Mouse (Mus musculus): ENCODE measurements around the gene Selenon. TPM values are rescaled to one million over a fixed set of nuclear protein-coding genes. Genes with fewer than 3 reads are reported as not detected.

The Selenon gene
- polyA plus RNA-seq, 1 experiment from 2014 or later: 9.3 TPM

GRCm38 (mm10) chr4:134557626-134558249 lies 5.8 kb upstream of the Selenon start:
- ATAC-seq: no peak

GRCm38 (mm10) chr4:134555956-134556580 lies 4.1 kb upstream of the Selenon start:
- Histone ChIP-seq H3K27ac (no peak overlapping the region), H3K36me3 (ENCODE audit: poor library complexity, severe bottlenecking) (no peaks in the 10 kb centered on the region), H3K9me3 (replicated peaks) (no peaks in the 10 kb centered on the region), H3K9ac (no peak overlapping the region), H3K4me2 (no peak overlapping the region), H3K4me1 (peaks cover 16% of the 10 kb centered on the region), H3K4me3 (no peak overlapping the region), H3K27me3 (no peaks in the 10 kb centered on the region)
- no peak for ATAC-seq
- 59% methylated on average over 8 of the region's 8 CpGs for WGBS

More at GRCm38 (mm10) chr4:134557626-134558249, 5.8 kb upstream of the Selenon start:
- H3K4me2 ChIP-seq: no peak overlapping the region
- H3K9me3 ChIP-seq (replicated peaks): no peaks in the 10 kb centered on the region
- H3K36me3 ChIP-seq (ENCODE audit: poor library complexity, severe bottlenecking): no peaks in the 10 kb centered on the region
- H3K27ac ChIP-seq: no peak overlapping the region
- no peak overlapping the region for H3K4me3 ChIP-seq
- H3K4me1 ChIP-seq: peaks cover 7% of the 10 kb centered on the region; the same call in 1 of the 2 replicates
- H3K9ac ChIP-seq: no peak overlapping the region
- 9% methylated on average over 11 of the region's 16 CpGs for WGBS
- no peaks in the 10 kb centered on the region for H3K27me3 ChIP-seq

GRCm38 (mm10) chr4:134553631-134554030 lies 1.7 kb upstream of the Selenon start:
- Histone ChIP-seq H3K4me2 (no peak overlapping the region), H3K4me3 (no peak overlapping the region), H3K27ac (no peak overlapping the region), H3K9ac (no peak overlapping the region), H3K4me1 (peaks cover 25% of the 10 kb centered on the region), H3K9me3 (replicated peaks) (peaks cover 12% of the 10 kb centered on the region), H3K27me3 (no peaks in the 10 kb centered on the region), H3K36me3 (ENCODE audit: poor library complexity, severe bottlenecking) (peaks cover 14% of the 10 kb centered on the region)
- no peak for ATAC-seq
- 53% methylated on average over 1 of the region's 1 CpGs for WGBS

GRCm38 (mm10) chr4:134549899-134550298 lies 2.1 kb downstream of the Selenon start:
- H3K27ac ChIP-seq: no peak overlapping the region
- H3K9ac ChIP-seq: no peak overlapping the region
- H3K9me3 ChIP-seq (replicated peaks): peaks cover 12% of the 10 kb centered on the region
- no peak overlapping the region for H3K4me2 ChIP-seq
- H3K36me3 ChIP-seq (ENCODE audit: poor library complexity, severe bottlenecking): peaks cover 47% of the 10 kb centered on the region
- no peak for ATAC-seq
- peaks cover 41% of the 10 kb centered on the region for H3K4me1 ChIP-seq
- 97% methylated on average over 8 of the region's 8 CpGs for WGBS
- no peak overlapping the region for H3K4me3 ChIP-seq
- H3K27me3 ChIP-seq: no peaks in the 10 kb centered on the region

GRCm38 (mm10) chr4:134548169-134548938 lies 3.6 kb downstream of the Selenon start:
- no peak for ATAC-seq
- Histone ChIP-seq H3K4me3 (no peak overlapping the region), H3K36me3 (ENCODE audit: poor library complexity, severe bottlenecking) (peaks cover 57% of the 10 kb centered on the region), H3K9me3 (replicated peaks) (peaks cover 12% of the 10 kb centered on the region), H3K27me3 (no peaks in the 10 kb centered on the region), H3K9ac (no peak overlapping the region), H3K4me1 (peaks cover 41% of the 10 kb centered on the region), H3K27ac (peak overlapping the region; percentile 22; the same call in 1 of the 2 replicates), H3K4me2 (no peak overlapping the region)
- WGBS: 66% methylated on average over 18 of the region's 18 CpGs

GRCm38 (mm10) chr4:134546814-134547705 lies 4.9 kb downstream of the Selenon start:
- Histone ChIP-seq H3K9ac (no peak overlapping the region; the same call in 1 of the 2 replicates), H3K27ac (0 out of 2 replicates have a peak overlapping the region, but pooled peaks have one; percentile 8), H3K27me3 (no peaks in the 10 kb centered on the region), H3K4me1 (peaks cover 36% of the 10 kb centered on the region), H3K4me3 (no peak overlapping the region), H3K4me2 (no peak overlapping the region), H3K9me3 (replicated peaks) (peaks cover 12% of the 10 kb centered on the region), H3K36me3 (ENCODE audit: poor library complexity, severe bottlenecking) (peaks cover 68% of the 10 kb centered on the region)
- 73% methylated on average over 9 of the region's 9 CpGs for WGBS
- ATAC-seq: no peak

GRCm38 (mm10) chr4:134543261-134543660 lies 8.7 kb downstream of the Selenon start:
- Histone ChIP-seq H3K27me3 (no peaks in the 10 kb centered on the region), H3K9me3 (replicated peaks) (no peaks in the 10 kb centered on the region), H3K9ac (no peak overlapping the region), H3K36me3 (ENCODE audit: poor library complexity, severe bottlenecking) (peaks cover 86% of the 10 kb centered on the region), H3K27ac (no peak overlapping the region), H3K4me3 (no peak overlapping the region), H3K4me1 (peaks cover 24% of the 10 kb centered on the region), H3K4me2 (no peak overlapping the region)
- ATAC-seq: peak; percentile 80
- 9% methylated on average over 5 of the region's 5 CpGs for WGBS

GRCm38 (mm10) chr4:134542726-134543125 lies 9.2 kb downstream of the Selenon start:
- no peak for ATAC-seq
- peaks cover 84% of the 10 kb centered on the region for H3K36me3 ChIP-seq (ENCODE audit: poor library complexity, severe bottlenecking)
- H3K4me2 ChIP-seq: no peak overlapping the region

GRCm38 (mm10) chr4:134538997-134539580 lies 12.9 kb downstream of the Selenon start:
- Histone ChIP-seq H3K36me3 (ENCODE audit: poor library complexity, severe bottlenecking) (peaks cover 50% of the 10 kb centered on the region), H3K27me3 (no peaks in the 10 kb centered on the region), H3K27ac (peak overlapping the region; percentile 52), H3K4me2 (no peak overlapping the region), H3K9ac (no peak overlapping the region), H3K9me3 (replicated peaks) (no peaks in the 10 kb centered on the region), H3K4me1 (peaks cover 18% of the 10 kb centered on the region), H3K4me3 (no peak overlapping the region)
- 72% methylated on average over 10 of the region's 10 CpGs for WGBS
- no peak for ATAC-seq

More at GRCm38 (mm10) chr4:134542726-134543125, 9.2 kb downstream of the Selenon start:
- Histone ChIP-seq H3K27me3 (no peaks in the 10 kb centered on the region), H3K27ac (no peak overlapping the region), H3K4me1 (peaks cover 19% of the 10 kb centered on the region), H3K4me3 (no peak overlapping the region), H3K9me3 (replicated peaks) (no peaks in the 10 kb centered on the region), H3K9ac (no peak overlapping the region)
- 92% methylated on average over 9 of the region's 9 CpGs for WGBS

- H3K36me3 ChIP-seq (ENCODE audit: poor library complexity, severe bottlenecking): peaks cover 39% of the 10 kb centered on the region
- H3K9me3 ChIP-seq (replicated peaks): no peaks in the 10 kb centered on the region
- 5% methylated on average over 8 of the region's 8 CpGs for WGBS
- H3K27ac ChIP-seq: peak overlapping the region; percentile 45; the same call in 1 of the 2 replicates
- H3K4me3 ChIP-seq: peak overlapping the region; percentile 96
- H3K4me1 ChIP-seq: peaks cover 30% of the 10 kb centered on the region
- ATAC-seq: no peak; the same call in 1 of the 2 replicates
- H3K4me2 ChIP-seq: peak overlapping the region; percentile 98
- no peaks in the 10 kb centered on the region for H3K27me3 ChIP-seq
- H3K9ac ChIP-seq: peak overlapping the region; percentile 84
Measured at GRCm38 (mm10) chr4:134535787-134536151, 16.2 kb downstream of the Selenon start.

Measured in forebrain, embryonic 13.5 days (tissue).